Mouse (Mus musculus): ENCODE measurements around the gene Mum1. TPM values are rescaled to one million over a fixed set of nuclear protein-coding genes. Genes with fewer than 3 reads are reported as not detected.

Mum1 gene
- polyA plus RNA-seq, 1 experiment from 2014 or later: 54.6 TPM

- Histone ChIP-seq H3K27ac (no peak overlapping the region), H3K36me3 (peaks cover 95% of the 10 kb centered on the region)
Observed at GRCm38 (mm10) chr10:80282481-80283441, 56.5 kb downstream of the Mum1 start.

DNA sequence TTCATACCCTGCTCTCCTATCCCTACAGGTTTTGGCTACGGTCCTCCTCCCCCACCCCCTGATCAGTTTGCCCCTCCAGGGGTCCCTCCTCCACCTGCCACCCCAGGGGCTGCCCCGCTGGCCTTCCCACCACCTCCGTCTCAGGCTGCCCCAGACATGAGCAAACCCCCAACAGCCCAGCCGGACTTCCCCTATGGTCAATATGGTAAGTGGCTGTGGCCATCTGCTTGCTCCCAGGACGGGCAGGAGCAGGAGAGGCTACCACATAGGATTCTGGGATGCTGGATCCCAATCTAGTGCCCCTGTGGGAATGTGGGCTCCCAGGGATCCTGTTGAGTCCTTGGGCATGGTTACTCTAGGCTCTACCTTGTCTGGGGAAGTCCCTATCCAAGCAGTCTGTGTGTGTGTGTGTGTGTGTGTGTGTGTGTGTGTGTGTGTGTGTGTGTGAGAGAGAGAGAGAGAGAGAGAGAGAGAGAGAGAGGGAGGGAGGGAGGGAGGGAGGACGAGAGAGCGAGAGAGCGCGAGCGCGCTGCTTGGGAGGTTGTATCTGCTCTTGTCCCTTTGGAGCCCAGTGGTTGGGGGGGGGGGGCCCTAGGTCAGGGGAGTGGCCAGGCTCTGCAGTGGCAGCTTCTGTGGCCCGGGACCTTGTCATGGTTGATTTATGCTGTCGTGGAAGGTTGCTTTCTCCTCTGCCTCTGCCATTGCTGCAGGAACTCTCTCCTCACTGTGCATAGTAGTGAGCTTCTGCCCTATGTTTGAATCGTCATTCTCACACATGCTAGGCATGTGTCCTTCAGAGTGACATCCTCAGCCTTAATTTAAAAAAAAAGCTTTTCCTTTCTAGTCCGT is 59.2 kb downstream of the Mum1 start:
- WGBS: 71% methylated on average over 9 of the region's 15 CpGs
- no peaks in the 10 kb centered on the region for H3K9me3 ChIP-seq
- 0 out of 2 replicates have a peak overlapping the region, but pooled peaks have one; percentile 13 for H3K9ac ChIP-seq
- H3K36me3 ChIP-seq: peaks cover 81% of the 10 kb centered on the region
- no peak overlapping the region for H3K4me3 ChIP-seq
- no peak overlapping the region for H3K4me2 ChIP-seq (replicated peaks)
- no peak for ATAC-seq (ENCODE audit: low FRiP score, low read depth)
- H3K4me1 ChIP-seq: peaks cover 13% of the 10 kb centered on the region
- no peaks in the 10 kb centered on the region for H3K27me3 ChIP-seq (replicated peaks)
- no peak overlapping the region for H3K27ac ChIP-seq

More at GRCm38 (mm10) chr10:80282481-80283441, 56.5 kb downstream of the Mum1 start:
- H3K9ac ChIP-seq: no peak overlapping the region
- no peak overlapping the region for H3K4me3 ChIP-seq
- no peak for ATAC-seq (ENCODE audit: low FRiP score, low read depth)
- 92% methylated on average over 20 of the region's 20 CpGs for WGBS
- no peak overlapping the region for H3K4me2 ChIP-seq (replicated peaks)
- no peaks in the 10 kb centered on the region for H3K9me3 ChIP-seq
- H3K4me1 ChIP-seq: peaks cover 13% of the 10 kb centered on the region
- no peaks in the 10 kb centered on the region for H3K27me3 ChIP-seq (replicated peaks)

- Histone ChIP-seq H3K4me1 (peaks cover 1% of the 10 kb centered on the region), H3K9me3 (no peaks in the 10 kb centered on the region), H3K36me3 (peaks cover 56% of the 10 kb centered on the region), H3K9ac (no peak overlapping the region), H3K4me2 (replicated peaks) (no peak overlapping the region), H3K27ac (no peak overlapping the region), H3K27me3 (replicated peaks) (no peaks in the 10 kb centered on the region), H3K4me3 (no peak overlapping the region)
- no peak for ATAC-seq (ENCODE audit: low FRiP score, low read depth)
- WGBS: 95% methylated on average over 12 of the region's 12 CpGs
Observed at GRCm38 (mm10) chr10:80288097-80288496, 61.9 kb downstream of the Mum1 start.

GRCm38 (mm10) chr10:80288657-80289056 is 62.4 kb downstream of the Mum1 start:
- Histone ChIP-seq H3K27me3 (replicated peaks) (no peaks in the 10 kb centered on the region), H3K4me3 (no peak overlapping the region), H3K4me1 (peaks cover 7% of the 10 kb centered on the region), H3K27ac (no peak overlapping the region), H3K9me3 (no peaks in the 10 kb centered on the region), H3K4me2 (replicated peaks) (no peak overlapping the region), H3K36me3 (peaks cover 55% of the 10 kb centered on the region), H3K9ac (no peak overlapping the region)
- WGBS: 72% methylated on average over 8 of the region's 8 CpGs
- no peak for ATAC-seq (ENCODE audit: low FRiP score, low read depth)

GRCm38 (mm10) chr10:80292251-80293146 is 66.3 kb downstream of the Mum1 start, which contains the start of gene Rps15:
Gene Rps15, plus strand, starts transcription at chr10:80292453.
- Histone ChIP-seq H3K36me3 (peaks cover 33% of the 10 kb centered on the region), H3K27me3 (replicated peaks) (no peaks in the 10 kb centered on the region), H3K9me3 (no peaks in the 10 kb centered on the region), H3K4me2 (replicated peaks) (peak within 1 kb of the TSS; percentile 84), H3K9ac (peak within 1 kb of the TSS; percentile 97), H3K4me3 (peak within 1 kb of the TSS; percentile 91), H3K4me1 (peaks cover 38% of the 10 kb centered on the region), H3K27ac (peak within 1 kb of the TSS; percentile 79; the same call in 1 of the 2 replicates)
- ATAC-seq (ENCODE audit: low FRiP score, low read depth): peak; percentile 74
- under 1% methylated on average over 72 of the region's 72 CpGs for WGBS

- H3K4me1 ChIP-seq: peaks cover 46% of the 10 kb centered on the region
- no peak overlapping the region for H3K27ac ChIP-seq
- H3K9ac ChIP-seq: peak overlapping the region; percentile 97
- H3K27me3 ChIP-seq (replicated peaks): no peaks in the 10 kb centered on the region
- H3K36me3 ChIP-seq: peaks cover 26% of the 10 kb centered on the region
- WGBS: 32% methylated on average over 14 of the region's 14 CpGs
- ATAC-seq (ENCODE audit: low FRiP score, low read depth): no peak
- peak overlapping the region; percentile 91 for H3K4me3 ChIP-seq
- peak overlapping the region; percentile 84 for H3K4me2 ChIP-seq (replicated peaks)
- no peaks in the 10 kb centered on the region for H3K9me3 ChIP-seq
Observed at GRCm38 (mm10) chr10:80293325-80293724, 67.1 kb downstream of the Mum1 start.

Small RNAs within 50 kb of the gene (microRNA-seq; reads per million reads assigned to microRNA genes)
- 0.87 reads per million for gene Mir6911

Other genes with a start within 250 kb of the Mum1 start
- gene Tmem259, start 242.1 kb upstream of the Mum1 start, polyA plus RNA-seq (2016; fragmentation: Nextera tagmentation; extraction: Ambion mirVana): 26.3 and 27.7 TPM in 2 replicates
- gene Cnn2, start 237.8 kb upstream of the Mum1 start, polyA plus RNA-seq (2016; fragmentation: Nextera tagmentation; extraction: Ambion mirVana): 106 and 107 TPM in 2 replicates
- 9.9 and 10.7 TPM in 2 replicates for gene Abca7, start 229.9 kb upstream of the Mum1 start, polyA plus RNA-seq (2016; fragmentation: Nextera tagmentation; extraction: Ambion mirVana)
- 4.3 and 4.7 TPM in 2 replicates for gene Arhgap45, start 209.8 kb upstream of the Mum1 start, polyA plus RNA-seq (2016; fragmentation: Nextera tagmentation; extraction: Ambion mirVana)
- gene Polr2e, start 186.6 kb upstream of the Mum1 start, polyA plus RNA-seq (2016; fragmentation: Nextera tagmentation; extraction: Ambion mirVana): 160 and 166 TPM in 2 replicates
- gene Gpx4, start 179.3 kb upstream of the Mum1 start, polyA plus RNA-seq (2016; fragmentation: Nextera tagmentation; extraction: Ambion mirVana): 499 and 515 TPM in 2 replicates
- 15.1 and 15.4 TPM in 2 replicates for gene Sbno2, start 120.9 kb upstream of the Mum1 start, polyA plus RNA-seq (2016; fragmentation: Nextera tagmentation; extraction: Ambion mirVana)
- 17.4 and 23.9 TPM in 2 replicates for gene Stk11, start 110.6 kb upstream of the Mum1 start, polyA plus RNA-seq (2016; fragmentation: Nextera tagmentation; extraction: Ambion mirVana)
- 396 and 422 TPM in 2 replicates for gene Atp5d, start 87.8 kb upstream of the Mum1 start, polyA plus RNA-seq (2016; fragmentation: Nextera tagmentation; extraction: Ambion mirVana)
- gene Cbarp, start 85.6 kb upstream of the Mum1 start, polyA plus RNA-seq (2016; fragmentation: Nextera tagmentation; extraction: Ambion mirVana): 26.5 and 27.3 TPM in 2 replicates
- gene Midn, start 78.2 kb upstream of the Mum1 start, polyA plus RNA-seq (2016; fragmentation: Nextera tagmentation; extraction: Ambion mirVana): 40.8 and 45.1 TPM in 2 replicates
- 262 and 273 TPM in 2 replicates for gene Cirbp, start 60.4 kb upstream of the Mum1 start, polyA plus RNA-seq (2016; fragmentation: Nextera tagmentation; extraction: Ambion mirVana)
- gene 1600002K03Rik, start 53.5 kb upstream of the Mum1 start, polyA plus RNA-seq (2016; fragmentation: Nextera tagmentation; extraction: Ambion mirVana): 14.9 and 15.7 TPM in 2 replicates
- 47.9 and 48.0 TPM in 2 replicates for gene Efna2, start 47.0 kb upstream of the Mum1 start, polyA plus RNA-seq (2016; fragmentation: Nextera tagmentation; extraction: Ambion mirVana)
- 214 and 227 TPM in 2 replicates for gene Ndufs7, start 22.7 kb downstream of the Mum1 start, polyA plus RNA-seq (2016; fragmentation: Nextera tagmentation; extraction: Ambion mirVana)
- gene Gamt, start 34.6 kb downstream of the Mum1 start, polyA plus RNA-seq (2016; fragmentation: Nextera tagmentation; extraction: Ambion mirVana): 37.9 and 38.6 TPM in 2 replicates
- gene Dazap1, start 35.1 kb downstream of the Mum1 start, polyA plus RNA-seq (2016; fragmentation: Nextera tagmentation; extraction: Ambion mirVana): 66.6 TPM in 2 replicates
- gene Rps15, start 66.0 kb downstream of the Mum1 start, polyA plus RNA-seq (2016; fragmentation: Nextera tagmentation; extraction: Ambion mirVana): 643 and 654 TPM in 2 replicates
- gene Apc2, start 69.5 kb downstream of the Mum1 start, polyA plus RNA-seq (2016; fragmentation: Nextera tagmentation; extraction: Ambion mirVana): 160 and 175 TPM in 2 replicates
- gene 2310011J03Rik, start 94.1 kb downstream of the Mum1 start, polyA plus RNA-seq (2016; fragmentation: Nextera tagmentation; extraction: Ambion mirVana): 37.7 and 41.1 TPM in 2 replicates
- gene Pcsk4, start 103.1 kb downstream of the Mum1 start, polyA plus RNA-seq (2016; fragmentation: Nextera tagmentation; extraction: Ambion mirVana): 2.2 and 2.3 TPM in 2 replicates
- gene Reep6, start 103.5 kb downstream of the Mum1 start, polyA plus RNA-seq (2016; fragmentation: Nextera tagmentation; extraction: Ambion mirVana): 3.4 and 3.6 TPM in 2 replicates
- 0.50 and 1.1 TPM in 2 replicates for gene Adamtsl5, start 122.0 kb downstream of the Mum1 start, polyA plus RNA-seq (2016; fragmentation: Nextera tagmentation; extraction: Ambion mirVana)
- gene Plk5, start 130.0 kb downstream of the Mum1 start, polyA plus RNA-seq (2016; fragmentation: Nextera tagmentation; extraction: Ambion mirVana): 0.29 and 0.49 TPM in 2 replicates
- 23.6 and 26.5 TPM in 2 replicates for gene Mex3d, start 161.2 kb downstream of the Mum1 start, polyA plus RNA-seq (2016; fragmentation: Nextera tagmentation; extraction: Ambion mirVana)
- gene Mbd3, start 173.1 kb downstream of the Mum1 start, polyA plus RNA-seq (2016; fragmentation: Nextera tagmentation; extraction: Ambion mirVana): 304 and 314 TPM in 2 replicates
- gene Uqcr11, start 180.4 kb downstream of the Mum1 start, polyA plus RNA-seq (2016; fragmentation: Nextera tagmentation; extraction: Ambion mirVana): 436 and 478 TPM in 2 replicates
- gene Tcf3, start 207.2 kb downstream of the Mum1 start, polyA plus RNA-seq (2016; fragmentation: Nextera tagmentation; extraction: Ambion mirVana): 156 and 166 TPM in 2 replicates